Mouse (Mus musculus) liver, adult 2 months (tissue): ENCODE measurements around the gene Cd164.

Experiments used
- CTCF ChIP-seq: fragments of 200-500 bp; IDR thresholded peaks from 2 replicates; pipeline ENCODE4 v1.5.1; 2011; ENCODE audit warnings: low read depth, low read length, control low read depth
- POLR2A ChIP-seq: fragments of 200-500 bp; IDR thresholded peaks from 2 replicates; pipeline ENCODE4 v1.6.1; 2011; ENCODE audit warnings: low read length, control low read depth; ENCODE audit not compliant: insufficient read depth; ENCODE audit errors: extremely low read depth

- TF ChIP-seq CTCF, result no peak
- no peak for TF ChIP-seq POLR2A
Observed at GRCm38 (mm10) chr10:41519640-41520409, 611 bp downstream of the Cd164 start.
